Mouse (Mus musculus): ENCODE results near the gene Cgas. TPM values are rescaled to one million over a fixed set of nuclear protein-coding genes. Genes with fewer than 3 reads are reported as not detected.

Cgas gene
- polyA plus RNA-seq, 1 experiment from 2014 or later, result 0.72 TPM

DNA sequence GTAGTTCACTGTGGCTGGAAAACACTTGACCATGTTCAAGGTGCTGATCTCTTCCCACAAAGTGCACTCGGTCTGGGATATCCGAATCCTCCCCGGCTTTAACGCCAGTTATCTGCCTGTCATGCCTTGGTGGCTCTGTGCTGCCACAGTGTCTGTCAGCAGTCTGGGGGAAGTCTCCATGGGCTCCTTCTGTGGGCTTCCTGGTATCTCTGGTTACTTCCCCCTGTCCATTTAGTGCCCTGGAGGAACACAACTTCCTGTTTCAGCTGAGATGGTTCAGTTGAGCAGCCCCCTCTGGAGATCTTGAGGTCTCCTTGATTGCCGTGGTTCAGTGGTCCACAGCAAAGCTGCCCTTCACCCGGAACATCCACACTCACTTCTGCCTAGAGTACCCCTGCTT, 14.9 kb downstream of the Cgas start:
- WGBS (ENCODE audit: insufficient replicate concordance), result 56% methylated on average over 6 of the region's 6 CpGs

GRCm38 (mm10) chr9:78427362-78427781, 15.7 kb downstream of the Cgas start:
- ATAC-seq (replicated peaks; ENCODE audit: insufficient number of reproducible peaks, low FRiP score, low TSS enrichment), result no peak
- peaks cover 6% of the 10 kb centered on the region; the same call in 1 of the 2 replicates for H3K4me1 ChIP-seq (ENCODE audit: control insufficient read depth, insufficient read depth, low read length)
- H3K36me3 ChIP-seq (ENCODE audit: control insufficient read depth, insufficient read depth, low read length), result no peaks in the 10 kb centered on the region
- peak overlapping the region; percentile 53 for H3K9ac ChIP-seq (ENCODE audit: low read depth, low read length)
- peak overlapping the region; percentile 75 for H3K4me2 ChIP-seq
- WGBS (ENCODE audit: insufficient replicate concordance), result 5% methylated on average over 26 of the region's 27 CpGs
- H3K27me3 ChIP-seq (ENCODE audit: control insufficient read depth, insufficient read depth, low read length), result no peaks in the 10 kb centered on the region; the same call in 1 of the 2 replicates
- H3K27ac ChIP-seq (ENCODE audit: low read depth, low read length), result no peak overlapping the region
- no peaks in the 10 kb centered on the region for H3K9me3 ChIP-seq (replicated peaks; ENCODE audit: control insufficient read depth, low read length)
- peak overlapping the region; percentile 41 for H3K4me3 ChIP-seq (ENCODE audit: low read depth, low read length)

More for the DNA sequence above, 14.9 kb downstream of the Cgas start:
- no peaks in the 10 kb centered on the region for H3K9me3 ChIP-seq (replicated peaks; ENCODE audit: control insufficient read depth, low read length)
- H3K4me3 ChIP-seq (ENCODE audit: low read depth, low read length), result no peak overlapping the region
- ATAC-seq (replicated peaks; ENCODE audit: insufficient number of reproducible peaks, low FRiP score, low TSS enrichment), result no peak
- H3K4me2 ChIP-seq, result no peak overlapping the region
- H3K27ac ChIP-seq (ENCODE audit: low read depth, low read length), result no peak overlapping the region
- no peaks in the 10 kb centered on the region for H3K36me3 ChIP-seq (ENCODE audit: control insufficient read depth, insufficient read depth, low read length)
- no peaks in the 10 kb centered on the region; the same call in 1 of the 2 replicates for H3K27me3 ChIP-seq (ENCODE audit: control insufficient read depth, insufficient read depth, low read length)
- H3K4me1 ChIP-seq (ENCODE audit: control insufficient read depth, insufficient read depth, low read length), result peaks cover 6% of the 10 kb centered on the region; the same call in 1 of the 2 replicates
- no peak overlapping the region for H3K9ac ChIP-seq (ENCODE audit: low read depth, low read length)

GRCm38 (mm10) chr9:78401596-78401995, 41.4 kb downstream of the Cgas start:
- Histone ChIP-seq H3K36me3 (ENCODE audit: control insufficient read depth, insufficient read depth, low read length) (no peaks in the 10 kb centered on the region), H3K4me3 (ENCODE audit: low read depth, low read length) (no peak overlapping the region), H3K4me1 (ENCODE audit: control insufficient read depth, insufficient read depth, low read length) (no peaks in the 10 kb centered on the region), H3K9me3 (replicated peaks; ENCODE audit: control insufficient read depth, low read length) (no peaks in the 10 kb centered on the region), H3K4me2 (no peak overlapping the region), H3K27me3 (ENCODE audit: control insufficient read depth, insufficient read depth, low read length) (peaks cover 8% of the 10 kb centered on the region), H3K27ac (ENCODE audit: low read depth, low read length) (no peak overlapping the region), H3K9ac (ENCODE audit: low read depth, low read length) (no peak overlapping the region)
- 93% methylated on average over 7 of the region's 7 CpGs for WGBS (ENCODE audit: insufficient replicate concordance)
- ATAC-seq (replicated peaks; ENCODE audit: insufficient number of reproducible peaks, low FRiP score, low TSS enrichment), result no peak

DNA sequence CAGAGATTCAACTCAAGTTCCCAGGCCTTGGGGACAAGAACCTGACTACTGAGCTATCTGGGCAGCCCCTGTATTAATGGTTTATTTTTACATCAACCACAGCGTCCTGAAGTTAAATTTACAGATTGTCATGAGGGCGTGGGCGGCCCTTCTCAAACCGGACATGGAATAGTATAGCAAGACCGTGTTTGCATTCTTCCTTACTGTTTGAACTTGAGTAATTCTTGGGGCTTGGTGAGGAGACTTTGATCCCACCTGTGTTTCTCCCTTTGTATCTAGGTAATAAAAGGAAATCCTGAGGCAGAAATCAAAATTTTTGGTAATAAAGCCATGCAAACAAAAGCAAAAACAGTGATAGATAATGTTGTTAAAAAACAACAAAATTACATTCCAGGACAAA, 42.5 kb downstream of the Cgas start:
- Histone ChIP-seq H3K27ac (ENCODE audit: low read depth, low read length) (no peak overlapping the region), H3K4me2 (no peak overlapping the region), H3K9ac (ENCODE audit: low read depth, low read length) (no peak overlapping the region), H3K27me3 (ENCODE audit: control insufficient read depth, insufficient read depth, low read length) (peaks cover 18% of the 10 kb centered on the region), H3K9me3 (replicated peaks; ENCODE audit: control insufficient read depth, low read length) (no peaks in the 10 kb centered on the region), H3K4me1 (ENCODE audit: control insufficient read depth, insufficient read depth, low read length) (0 out of 2 replicates have a peak, but pooled peaks cover 3% of the 10 kb centered on the region), H3K36me3 (ENCODE audit: control insufficient read depth, insufficient read depth, low read length) (no peaks in the 10 kb centered on the region), H3K4me3 (ENCODE audit: low read depth, low read length) (no peak overlapping the region)
- 64% methylated on average over 5 of the region's 5 CpGs for WGBS (ENCODE audit: insufficient replicate concordance)
- ATAC-seq (replicated peaks; ENCODE audit: insufficient number of reproducible peaks, low FRiP score, low TSS enrichment), result no peak

GRCm38 (mm10) chr9:78396517-78396916, 46.5 kb downstream of the Cgas start:
- H3K4me1 ChIP-seq (ENCODE audit: control insufficient read depth, insufficient read depth, low read length), result 0 out of 2 replicates have a peak, but pooled peaks cover 3% of the 10 kb centered on the region
- no peak overlapping the region for H3K9ac ChIP-seq (ENCODE audit: low read depth, low read length)
- 52% methylated on average over 9 of the region's 9 CpGs for WGBS (ENCODE audit: insufficient replicate concordance)
- no peak for ATAC-seq (replicated peaks; ENCODE audit: insufficient number of reproducible peaks, low FRiP score, low TSS enrichment)
- H3K9me3 ChIP-seq (replicated peaks; ENCODE audit: control insufficient read depth, low read length), result no peaks in the 10 kb centered on the region
- H3K27ac ChIP-seq (ENCODE audit: low read depth, low read length), result no peak overlapping the region
- peaks cover 48% of the 10 kb centered on the region for H3K27me3 ChIP-seq (ENCODE audit: control insufficient read depth, insufficient read depth, low read length)
- H3K4me2 ChIP-seq, result peak overlapping the region; percentile 64; the same call in 1 of the 2 replicates
- no peak overlapping the region for H3K4me3 ChIP-seq (ENCODE audit: low read depth, low read length)
- no peaks in the 10 kb centered on the region for H3K36me3 ChIP-seq (ENCODE audit: control insufficient read depth, insufficient read depth, low read length)

- Histone ChIP-seq H3K27ac (ENCODE audit: low read depth, low read length) (no peak within 1 kb of the TSS), H3K9me3 (replicated peaks; ENCODE audit: control insufficient read depth, low read length) (no peaks in the 10 kb centered on the region), H3K36me3 (ENCODE audit: control insufficient read depth, insufficient read depth, low read length) (no peaks in the 10 kb centered on the region), H3K27me3 (ENCODE audit: control insufficient read depth, insufficient read depth, low read length) (peaks cover 51% of the 10 kb centered on the region), H3K4me3 (ENCODE audit: low read depth, low read length) (peak within 1 kb of the TSS; percentile 40), H3K9ac (ENCODE audit: low read depth, low read length) (no peak within 1 kb of the TSS; the same call in 1 of the 2 replicates), H3K4me1 (ENCODE audit: control insufficient read depth, insufficient read depth, low read length) (0 out of 2 replicates have a peak, but pooled peaks cover 3% of the 10 kb centered on the region), H3K4me2 (peak within 1 kb of the TSS; percentile 64)
- 2% methylated on average over 92 of the region's 93 CpGs for WGBS (ENCODE audit: insufficient replicate concordance)
- peak; percentile 80 for ATAC-seq (replicated peaks; ENCODE audit: insufficient number of reproducible peaks, low FRiP score, low TSS enrichment)
Measured at GRCm38 (mm10) chr9:78395630-78396351, 47.2 kb downstream of the Cgas start, which contains the start of gene Ddx43. Ddx43 (plus strand) TSS chr9:78395777.

DNA sequence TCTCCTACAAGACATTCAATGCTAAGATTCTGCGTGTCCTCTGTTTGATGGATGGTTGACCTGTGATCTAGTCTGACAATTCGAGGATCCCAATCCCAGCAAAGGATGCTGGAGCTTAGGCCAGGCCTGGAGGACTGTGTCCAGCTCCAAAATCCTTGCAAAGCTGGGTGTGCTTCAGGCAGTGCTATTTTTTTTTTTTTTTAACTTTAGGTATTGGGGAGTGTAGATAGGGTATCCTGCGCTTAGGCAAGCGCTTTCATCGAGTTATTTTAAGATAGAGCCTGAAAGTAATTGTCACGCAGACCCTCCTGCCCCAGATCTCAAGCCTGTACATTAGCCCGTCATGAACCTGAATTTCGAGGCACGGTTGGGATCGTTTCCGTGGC, 47.8 kb downstream of the Cgas start:
- H3K9me3 ChIP-seq (replicated peaks; ENCODE audit: control insufficient read depth, low read length), result no peaks in the 10 kb centered on the region
- peak overlapping the region; percentile 64; the same call in 1 of the 2 replicates for H3K4me2 ChIP-seq
- 0 out of 2 replicates have a peak, but pooled peaks cover 3% of the 10 kb centered on the region for H3K4me1 ChIP-seq (ENCODE audit: control insufficient read depth, insufficient read depth, low read length)
- no peak for ATAC-seq (replicated peaks; ENCODE audit: insufficient number of reproducible peaks, low FRiP score, low TSS enrichment)
- WGBS (ENCODE audit: insufficient replicate concordance), result 27% methylated on average over 11 of the region's 11 CpGs
- no peak overlapping the region for H3K9ac ChIP-seq (ENCODE audit: low read depth, low read length)
- 0 out of 2 replicates have a peak overlapping the region, but pooled peaks have one; percentile 40 for H3K4me3 ChIP-seq (ENCODE audit: low read depth, low read length)
- H3K36me3 ChIP-seq (ENCODE audit: control insufficient read depth, insufficient read depth, low read length), result no peaks in the 10 kb centered on the region
- no peak overlapping the region for H3K27ac ChIP-seq (ENCODE audit: low read depth, low read length)
- peaks cover 51% of the 10 kb centered on the region for H3K27me3 ChIP-seq (ENCODE audit: control insufficient read depth, insufficient read depth, low read length)

DNA sequence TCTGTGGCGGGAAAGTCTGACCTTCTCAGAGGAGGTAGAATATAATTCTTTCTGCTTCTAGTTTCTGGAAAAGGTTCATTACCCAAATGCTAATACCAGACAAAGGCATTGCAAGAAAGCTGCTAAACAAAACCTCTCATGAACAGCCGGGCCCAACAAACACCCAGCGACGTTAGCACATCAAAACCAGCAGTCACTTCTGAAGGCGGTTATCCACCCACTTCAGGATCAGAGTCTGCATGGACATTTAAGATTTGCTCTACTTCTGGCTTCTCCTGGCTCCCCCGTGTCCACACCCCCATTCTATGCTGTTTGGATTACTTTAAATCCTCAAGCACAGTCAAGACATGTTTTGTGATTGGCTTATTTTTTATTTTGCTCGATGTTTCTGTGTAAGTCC, 48.4 kb downstream of the Cgas start:
- no peak overlapping the region for H3K4me2 ChIP-seq
- ATAC-seq (replicated peaks; ENCODE audit: insufficient number of reproducible peaks, low FRiP score, low TSS enrichment), result no peak
- WGBS (ENCODE audit: insufficient replicate concordance), result 62% methylated on average over 7 of the region's 7 CpGs
- no peak overlapping the region for H3K4me3 ChIP-seq (ENCODE audit: low read depth, low read length)
- 0 out of 2 replicates have a peak, but pooled peaks cover 3% of the 10 kb centered on the region for H3K4me1 ChIP-seq (ENCODE audit: control insufficient read depth, insufficient read depth, low read length)
- H3K27ac ChIP-seq (ENCODE audit: low read depth, low read length), result no peak overlapping the region
- peaks cover 51% of the 10 kb centered on the region for H3K27me3 ChIP-seq (ENCODE audit: control insufficient read depth, insufficient read depth, low read length)
- H3K9ac ChIP-seq (ENCODE audit: low read depth, low read length), result no peak overlapping the region
- no peaks in the 10 kb centered on the region for H3K9me3 ChIP-seq (replicated peaks; ENCODE audit: control insufficient read depth, low read length)
- no peaks in the 10 kb centered on the region for H3K36me3 ChIP-seq (ENCODE audit: control insufficient read depth, insufficient read depth, low read length)
